Mouse (Mus musculus) kidney, embryonic 16.5 days (tissue): ENCODE data around the gene Shc2. TPM values are rescaled to one million over a fixed set of nuclear protein-coding genes. Genes with fewer than 3 reads are reported as not detected.

Source experiments
- polyA plus RNA-seq: library from polyadenylated mRNA; unstranded; fragments of >200 nt; fragmentation: Nextera tagmentation; extraction: Ambion mirVana; gene quantifications from 2 replicates; pipeline ENCODE4 v1.2.1, GENCODE M21; 2015

Gene Shc2
- polyA plus RNA-seq, 1 experiment from 2014 or later, result 9.0 TPM

Other genes with a start within 250 kb of the Shc2 start
- not detected in 2 replicates for gene Vmn2r83, start 169.2 kb downstream of the Shc2 start, polyA plus RNA-seq
- gene Plpp2, start 104.1 kb downstream of the Shc2 start, polyA plus RNA-seq, result 53.6 and 58.1 TPM in 2 replicates
- gene Mier2, start 82.7 kb downstream of the Shc2 start, polyA plus RNA-seq, result 56.2 and 60.1 TPM in 2 replicates
- gene Theg, start 50.6 kb downstream of the Shc2 start, polyA plus RNA-seq, result not detected in 2 replicates
- 0.04 TPM in 2 replicates for gene C2cd4c, start 23.9 kb downstream of the Shc2 start, polyA plus RNA-seq
- not detected in 2 replicates for gene Odf3l2, start 7.8 kb upstream of the Shc2 start, polyA plus RNA-seq
- 2.3 and 2.5 TPM in 2 replicates for gene Madcam1, start 26.6 kb upstream of the Shc2 start, polyA plus RNA-seq
- 84.2 and 87.0 TPM in 2 replicates for gene Tpgs1, start 31.5 kb upstream of the Shc2 start, polyA plus RNA-seq
- gene Cdc34, start 44.3 kb upstream of the Shc2 start, polyA plus RNA-seq, result 81.2 and 92.3 TPM in 2 replicates
- gene Gzmm, start 51.1 kb upstream of the Shc2 start, polyA plus RNA-seq, result 0.75 and 0.81 TPM in 2 replicates
- gene Bsg, start 66.6 kb upstream of the Shc2 start, polyA plus RNA-seq, result 954 and 1,048 TPM in 2 replicates
- 0.05 and 0.12 TPM in 2 replicates for gene Hcn2, start 78.7 kb upstream of the Shc2 start, polyA plus RNA-seq
- 60.9 and 63.8 TPM in 2 replicates for gene Polrmt, start 108.7 kb upstream of the Shc2 start, polyA plus RNA-seq
- gene Fgf22, start 117.2 kb upstream of the Shc2 start, polyA plus RNA-seq, result 0.14 and 0.39 TPM in 2 replicates
- gene Rnf126, start 129.0 kb upstream of the Shc2 start, polyA plus RNA-seq, result 66.4 and 77.0 TPM in 2 replicates
- 23.9 and 26.4 TPM in 2 replicates for gene Fstl3, start 139.4 kb upstream of the Shc2 start, polyA plus RNA-seq
- not detected in 2 replicates for gene Prss57, start 153.0 kb upstream of the Shc2 start, polyA plus RNA-seq
- gene Palm, start 155.7 kb upstream of the Shc2 start, polyA plus RNA-seq, result 190 and 194 TPM in 2 replicates
- gene Misp, start 183.1 kb upstream of the Shc2 start, polyA plus RNA-seq, result 18.2 and 18.5 TPM in 2 replicates
- 431 and 491 TPM in 2 replicates for gene Ptbp1, start 216.5 kb upstream of the Shc2 start, polyA plus RNA-seq
- gene Prtn3, start 236.6 kb upstream of the Shc2 start, polyA plus RNA-seq, result 7.9 and 8.2 TPM in 2 replicates
- gene Plppr3, start 236.7 kb upstream of the Shc2 start, polyA plus RNA-seq, result 72.7 and 78.6 TPM in 2 replicates
- gene Elane, start 248.3 kb upstream of the Shc2 start, polyA plus RNA-seq, result 0.60 and 0.76 TPM in 2 replicates